Mouse (Mus musculus) T-helper 17 cell (primary cell): ENCODE results near the gene Cmc1.

Experiments
- in situ Hi-C, 2 experiments: fragments of 300-600 bp; cut with MboI, MseI; formaldehyde crosslinking; loops; 1 replicate in 1 of 2; 2 replicates in 1 of 2; pipeline ENCODE4 v1.15.1; 2025; ENCODE audit warnings: high pct_unique_total_duplicates in 2 of 2

Cmc1 gene

GRCm38 (mm10) chr9:118149407-118150402 lies at the start of gene Cmc1:
Gene Cmc1 (minus strand): TSS chr9:118150177.
- in situ Hi-C loops = loop anchor here in 1 of 2 experiments (5.0 kb wide), 1 partner anchor 222 kb away; no protein-coding TSS in a partner anchor

- in situ Hi-C loops = loop anchor here in 1 of 2 experiments (10.0 kb wide), 1 partner anchor 1596 kb away; no protein-coding TSS in a partner anchor
Observed at GRCm38 (mm10) chr9:118198557-118198956, 48.6 kb upstream of the Cmc1 start.

GRCm38 (mm10) chr9:118196661-118197390 lies 46.8 kb upstream of the Cmc1 start:
- in situ Hi-C loops = loop anchor here in 1 of 2 experiments (10.0 kb wide), 1 partner anchor 1598 kb away; no protein-coding TSS in a partner anchor

GRCm38 (mm10) chr9:118193263-118193662 lies 43.3 kb upstream of the Cmc1 start:
- in situ Hi-C loops = loop anchor here in 1 of 2 experiments (10.0 kb wide), 1 partner anchor 1602 kb away; no protein-coding TSS in a partner anchor

GRCm38 (mm10) chr9:118191276-118191675 lies 41.3 kb upstream of the Cmc1 start:
- in situ Hi-C loops = loop anchor here in 1 of 2 experiments (10.0 kb wide), 1 partner anchor 1604 kb away; no protein-coding TSS in a partner anchor

GRCm38 (mm10) chr9:118188374-118188773 lies 38.4 kb upstream of the Cmc1 start:
- in situ Hi-C loops = loop anchor here in 1 of 2 experiments (10.0 kb wide), 1 partner anchor 306 kb away; no protein-coding TSS in a partner anchor

- in situ Hi-C loops = loop anchor here in 1 of 2 experiments (10.0 kb wide), 1 partner anchor 307 kb away; no protein-coding TSS in a partner anchor
Observed at GRCm38 (mm10) chr9:118187420-118187819, 37.4 kb upstream of the Cmc1 start.

- in situ Hi-C loops = loop anchor here in 1 of 2 experiments (10.0 kb wide), 1 partner anchor 308 kb away; no protein-coding TSS in a partner anchor
Observed at GRCm38 (mm10) chr9:118186776-118187175, 36.8 kb upstream of the Cmc1 start.

- in situ Hi-C loops = loop anchor here in 1 of 2 experiments (10.0 kb wide), 1 partner anchor 315 kb away; no protein-coding TSS in a partner anchor
Observed at GRCm38 (mm10) chr9:118179136-118180025, 29.4 kb upstream of the Cmc1 start.

GRCm38 (mm10) chr9:118176687-118177086 lies 26.7 kb upstream of the Cmc1 start:
- in situ Hi-C loops = no loop called here

GRCm38 (mm10) chr9:118175411-118175810 lies 25.4 kb upstream of the Cmc1 start:
- in situ Hi-C loops = no loop called here

- in situ Hi-C loops = no loop called here
Observed at GRCm38 (mm10) chr9:118173086-118173485, 23.1 kb upstream of the Cmc1 start.

GRCm38 (mm10) chr9:118168544-118168943 lies 18.6 kb upstream of the Cmc1 start:
- in situ Hi-C loops = no loop called here

- in situ Hi-C loops = no loop called here
Observed at GRCm38 (mm10) chr9:118167606-118168005, 17.6 kb upstream of the Cmc1 start.

GRCm38 (mm10) chr9:118161536-118161935 lies 11.6 kb upstream of the Cmc1 start:
- in situ Hi-C loops = no loop called here

GRCm38 (mm10) chr9:118159936-118160335 lies 10.0 kb upstream of the Cmc1 start:
- in situ Hi-C loops = loop anchor here (5.0 kb wide), 2 partner anchors 108 to 118 kb away; partner anchors contain the start of gene Azi2 (in 1 of the 2)

GRCm38 (mm10) chr9:118158201-118158600 lies 8.2 kb upstream of the Cmc1 start:
- in situ Hi-C loops = loop anchor here (5.0 kb wide), 2 partner anchors 106 to 116 kb away; partner anchors contain the start of gene Azi2 (in 1 of the 2)

GRCm38 (mm10) chr9:118157234-118157633 lies 7.3 kb upstream of the Cmc1 start:
- in situ Hi-C loops = loop anchor here (5.0 kb wide), 2 partner anchors 105 to 115 kb away; partner anchors contain the start of gene Azi2 (in 1 of the 2)

- in situ Hi-C loops = loop anchor here (5.0 kb wide), 2 partner anchors 102 to 112 kb away; partner anchors contain the start of gene Azi2 (in 1 of the 2)
Observed at GRCm38 (mm10) chr9:118154666-118155065, 4.7 kb upstream of the Cmc1 start.

- in situ Hi-C loops = no loop called here
Observed at GRCm38 (mm10) chr9:118151221-118151507, 1.2 kb upstream of the Cmc1 start.
